Mouse (Mus musculus): ENCODE measurements around the gene Mcfd2. TPM values are rescaled to one million over a fixed set of nuclear protein-coding genes. Genes with fewer than 3 reads are reported as not detected.
"Not testable (repeated sequence)": the region's sequence is repeated elsewhere in the genome, so short reads cannot be mapped to it uniquely, and the experiment has no call there.

The Mcfd2 gene
- total and polyA plus RNA-seq, 3 experiments: 5.3 to 34.4 (median 15.4) TPM

GRCm38 (mm10) chr17:87300340-87300739 lies 34.6 kb upstream of the Mcfd2 start:
- H3K36me3 ChIP-seq (replicated peaks): peaks cover 87% of the 10 kb centered on the region
- TF ChIP-seq POLR2AphosphoS5 (IDR thresholded peaks at IDR 0.05; ENCODE audit: insufficient replicate concordance, low read depth, low read length) (no peak), GATA2 (IDR thresholded peaks at IDR 0.05; ENCODE audit: borderline replicate concordance, low read depth, low read length) (no peak), GATA1 (IDR thresholded peaks at IDR 0.05; ENCODE audit: borderline replicate concordance, low read length) (no peak), CTCF (IDR thresholded peaks at IDR 0.05; ENCODE audit: low read depth, low read length) (no peak), TAL1 (conservative IDR thresholded peaks at IDR 0.05; ENCODE audit: low read depth, low read length) (no peak)

GRCm38 (mm10) chr17:87298944-87299343 lies 33.2 kb upstream of the Mcfd2 start:
- TF ChIP-seq TAL1 (conservative IDR thresholded peaks at IDR 0.05; ENCODE audit: low read depth, low read length): no peak
- TF ChIP-seq POLR2AphosphoS5 (IDR thresholded peaks at IDR 0.05; ENCODE audit: insufficient replicate concordance, low read depth, low read length): no peak
- no peak for TF ChIP-seq CTCF (IDR thresholded peaks at IDR 0.05; ENCODE audit: low read depth, low read length)
- TF ChIP-seq GATA1 (IDR thresholded peaks at IDR 0.05; ENCODE audit: borderline replicate concordance, low read length): no peak
- TF ChIP-seq GATA2 (IDR thresholded peaks at IDR 0.05; ENCODE audit: borderline replicate concordance, low read depth, low read length): no peak
- no peak for DNase-seq (ENCODE audit: low spot score)
- Histone ChIP-seq H3K4me3 (ENCODE audit: low read depth, low read length) (no peak overlapping the region), H3K9me3 (replicated peaks) (no peaks in the 10 kb centered on the region), H3K36me3 (replicated peaks) (peaks cover 87% of the 10 kb centered on the region), H3K4me1 (ENCODE audit: insufficient read depth, low read depth, low read length) (peaks cover 26% of the 10 kb centered on the region), H3K27me3 (ENCODE audit: insufficient read depth, low read length) (no peaks in the 10 kb centered on the region)
- ATAC-seq (ENCODE audit: extremely low read depth, insufficient number of reproducible peaks, low FRiP score, poor library complexity, severe bottlenecking): no peak

More at GRCm38 (mm10) chr17:87300340-87300739, 34.6 kb upstream of the Mcfd2 start:
- H3K27me3 ChIP-seq (ENCODE audit: insufficient read depth, low read length): no peaks in the 10 kb centered on the region
- ATAC-seq (ENCODE audit: extremely low read depth, insufficient number of reproducible peaks, low FRiP score, poor library complexity, severe bottlenecking) (no peak), DNase-seq (ENCODE audit: low spot score) (no peak)
- H3K4me3 ChIP-seq (ENCODE audit: low read depth, low read length): no peak overlapping the region
- peaks cover 21% of the 10 kb centered on the region for H3K4me1 ChIP-seq (ENCODE audit: insufficient read depth, low read depth, low read length)
- no peaks in the 10 kb centered on the region for H3K9me3 ChIP-seq (replicated peaks)

- not testable (repeated sequence) for ATAC-seq (ENCODE audit: extremely low read depth, insufficient number of reproducible peaks, low FRiP score, poor library complexity, severe bottlenecking); H3K27me3 ChIP-seq (ENCODE audit: insufficient read depth, low read length); DNase-seq (ENCODE audit: low spot score); H3K4me3 ChIP-seq (ENCODE audit: low read depth, low read length); H3K9me3 ChIP-seq (replicated peaks)
- Histone ChIP-seq H3K36me3 (replicated peaks) (peaks cover 89% of the 10 kb centered on the region), H3K4me1 (ENCODE audit: insufficient read depth, low read depth, low read length) (peaks cover 21% of the 10 kb centered on the region; the same call in 1 of the 2 replicates)
Measured at GRCm38 (mm10) chr17:87296701-87297100, 31.0 kb upstream of the Mcfd2 start.

GRCm38 (mm10) chr17:87295738-87296137 lies 30.0 kb upstream of the Mcfd2 start:
- no peaks in the 10 kb centered on the region for H3K9me3 ChIP-seq (replicated peaks)
- H3K4me1 ChIP-seq (ENCODE audit: insufficient read depth, low read depth, low read length): peaks cover 21% of the 10 kb centered on the region; the same call in 1 of the 2 replicates
- peaks cover 92% of the 10 kb centered on the region for H3K36me3 ChIP-seq (replicated peaks)
- TF ChIP-seq GATA1 (IDR thresholded peaks at IDR 0.05; ENCODE audit: borderline replicate concordance, low read length): no peak
- TF ChIP-seq POLR2AphosphoS5 (IDR thresholded peaks at IDR 0.05; ENCODE audit: insufficient replicate concordance, low read depth, low read length): no peak
- no peak for TF ChIP-seq GATA2 (IDR thresholded peaks at IDR 0.05; ENCODE audit: borderline replicate concordance, low read depth, low read length)
- no peak for TF ChIP-seq TAL1 (conservative IDR thresholded peaks at IDR 0.05; ENCODE audit: low read depth, low read length)
- no peak for TF ChIP-seq CTCF (IDR thresholded peaks at IDR 0.05; ENCODE audit: low read depth, low read length)
- DNase-seq (ENCODE audit: low spot score): no peak
- no peak overlapping the region for H3K4me3 ChIP-seq (ENCODE audit: low read depth, low read length)
- no peak for ATAC-seq (ENCODE audit: extremely low read depth, insufficient number of reproducible peaks, low FRiP score, poor library complexity, severe bottlenecking)
- no peaks in the 10 kb centered on the region for H3K27me3 ChIP-seq (ENCODE audit: insufficient read depth, low read length)

- H3K4me3 ChIP-seq (ENCODE audit: low read depth, low read length): no peak overlapping the region
- ATAC-seq (ENCODE audit: extremely low read depth, insufficient number of reproducible peaks, low FRiP score, poor library complexity, severe bottlenecking) (no peak), DNase-seq (ENCODE audit: low spot score) (no peak)
- H3K36me3 ChIP-seq (replicated peaks): peaks cover 91% of the 10 kb centered on the region
- H3K4me1 ChIP-seq (ENCODE audit: insufficient read depth, low read depth, low read length): peaks cover 12% of the 10 kb centered on the region; the same call in 1 of the 2 replicates
- no peaks in the 10 kb centered on the region for H3K9me3 ChIP-seq (replicated peaks)
- H3K27me3 ChIP-seq (ENCODE audit: insufficient read depth, low read length): no peaks in the 10 kb centered on the region
- TF ChIP-seq CTCF (IDR thresholded peaks at IDR 0.05; ENCODE audit: low read depth, low read length) (no peak), POLR2AphosphoS5 (IDR thresholded peaks at IDR 0.05; ENCODE audit: insufficient replicate concordance, low read depth, low read length) (no peak), GATA1 (IDR thresholded peaks at IDR 0.05; ENCODE audit: borderline replicate concordance, low read length) (no peak), TAL1 (conservative IDR thresholded peaks at IDR 0.05; ENCODE audit: low read depth, low read length) (no peak), GATA2 (IDR thresholded peaks at IDR 0.05; ENCODE audit: borderline replicate concordance, low read depth, low read length) (no peak)
Measured at GRCm38 (mm10) chr17:87293125-87293524, 27.4 kb upstream of the Mcfd2 start.

GRCm38 (mm10) chr17:87291782-87292181 lies 26.0 kb upstream of the Mcfd2 start:
- ATAC-seq (ENCODE audit: extremely low read depth, insufficient number of reproducible peaks, low FRiP score, poor library complexity, severe bottlenecking): no peak
- TF ChIP-seq GATA1 (IDR thresholded peaks at IDR 0.05; ENCODE audit: borderline replicate concordance, low read length) (no peak), TAL1 (conservative IDR thresholded peaks at IDR 0.05; ENCODE audit: low read depth, low read length) (no peak), POLR2AphosphoS5 (IDR thresholded peaks at IDR 0.05; ENCODE audit: insufficient replicate concordance, low read depth, low read length) (no peak), GATA2 (IDR thresholded peaks at IDR 0.05; ENCODE audit: borderline replicate concordance, low read depth, low read length) (no peak), CTCF (IDR thresholded peaks at IDR 0.05; ENCODE audit: low read depth, low read length) (no peak)

More at GRCm38 (mm10) chr17:87291782-87292181, 26.0 kb upstream of the Mcfd2 start:
- Histone ChIP-seq H3K4me1 (ENCODE audit: insufficient read depth, low read depth, low read length) (peaks cover 12% of the 10 kb centered on the region; the same call in 1 of the 2 replicates), H3K4me3 (ENCODE audit: low read depth, low read length) (no peak overlapping the region), H3K36me3 (replicated peaks) (peaks cover 100% of the 10 kb centered on the region), H3K27me3 (ENCODE audit: insufficient read depth, low read length) (no peaks in the 10 kb centered on the region), H3K9me3 (replicated peaks) (no peaks in the 10 kb centered on the region)
- DNase-seq (ENCODE audit: low spot score): no peak

Data from G1E (cell line).